Mouse (Mus musculus) heart, embryonic 15.5 days (tissue): Measurements from ENCODE around the gene Zfr. TPM values are rescaled to one million over a fixed set of nuclear protein-coding genes. Genes with fewer than 3 reads are reported as not detected.

Experiments
- ATAC-seq: fragments of 200-750 bp; cut with Nextera tagmentation; replicated peaks from 2 replicates; pipeline ENCODE4 v1.8.0; 2017; ENCODE audit warnings: low read depth, moderate TSS enrichment; ENCODE audit not compliant: insufficient number of reproducible peaks, insufficient read depth, low FRiP score
- H3K27ac ChIP-seq: fragments of 300-500 bp; sonication (generic); 2 replicates; pipeline ENCODE4 v1.5.1; 2015; ENCODE audit warnings: mild to moderate bottlenecking, inconsistent platforms
- H3K27me3 ChIP-seq: fragments of 300-500 bp; sonication (generic); 2 replicates; pipeline ENCODE4 v1.6.1; 2015; ENCODE audit warnings: inconsistent platforms
- H3K36me3 ChIP-seq: fragments of 300-500 bp; sonication (generic); 2 replicates; pipeline ENCODE4 v1.6.1; 2015; ENCODE audit warnings: mild to moderate bottlenecking, inconsistent platforms
- H3K4me1 ChIP-seq: fragments of 300-500 bp; sonication (generic); replicated peaks from 2 replicates; pipeline ENCODE4 v1.6.1; 2015; ENCODE audit warnings: inconsistent platforms
- H3K4me2 ChIP-seq: fragments of 300-500 bp; sonication (generic); 2 replicates; pipeline ENCODE4 v1.6.1; 2015; ENCODE audit warnings: inconsistent platforms, mild to moderate bottlenecking, moderate library complexity
- H3K4me3 ChIP-seq: fragments of 300-500 bp; sonication (generic); 2 replicates; pipeline ENCODE4 v1.5.1; 2015; ENCODE audit warnings: mild to moderate bottlenecking, inconsistent platforms
- H3K9ac ChIP-seq: fragments of 300-500 bp; sonication (generic); 2 replicates; pipeline ENCODE4 v1.6.1; 2015; ENCODE audit warnings: mild to moderate bottlenecking, inconsistent platforms
- H3K9me3 ChIP-seq: fragments of 300-500 bp; sonication (generic); replicated peaks from 2 replicates; pipeline ENCODE4 v1.6.1; 2016; ENCODE audit warnings: inconsistent platforms
- WGBS: fragments of 180-500 bp; shearing (Covaris S2); methylation state at CpG from one replicate; pipeline ENCODE4 v1.1.7; 2015; ENCODE audit warnings: mixed read lengths; 5-methylcytosine and 5-hydroxymethylcytosine counted together
- polyA plus RNA-seq: library from polyadenylated mRNA; unstranded; fragments of >200 nt; fragmentation: Nextera tagmentation; extraction: Ambion mirVana; gene quantifications from 2 replicates; pipeline ENCODE4 v1.2.1, GENCODE M21; 2015

Zfr gene
- polyA plus RNA-seq, 1 experiment from 2014 or later: 79.7 TPM

DNA sequence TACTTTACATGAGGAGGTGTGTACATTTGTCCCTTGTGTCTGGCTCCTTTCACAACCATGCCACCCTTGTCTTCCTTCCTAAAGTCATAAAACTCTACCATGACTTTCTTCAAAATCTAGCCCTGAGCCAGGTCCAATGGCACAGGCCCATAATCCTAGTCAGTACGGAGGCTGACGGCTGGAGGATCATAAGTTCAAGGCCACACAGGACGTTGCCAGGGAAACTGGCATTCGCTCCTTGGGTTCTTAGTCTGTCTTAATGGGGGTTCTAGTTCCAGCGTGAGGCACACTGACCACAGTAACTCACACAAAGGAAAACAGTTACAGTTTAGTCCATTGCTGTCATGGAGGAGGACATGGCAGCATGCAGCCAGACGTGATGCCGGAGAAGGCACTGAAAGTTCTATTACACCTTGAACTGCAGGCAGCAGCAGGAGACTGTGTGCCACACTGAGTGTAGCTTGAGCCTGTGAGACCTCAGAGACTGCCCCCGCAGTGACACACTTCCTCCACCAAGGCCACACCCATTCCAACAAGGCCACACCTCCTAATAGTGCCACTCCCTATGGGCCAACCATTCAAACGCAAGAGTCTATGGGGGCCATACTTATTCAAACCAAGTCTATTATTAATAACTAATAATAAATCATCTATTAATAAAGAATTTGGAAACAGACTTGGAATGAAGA lies 26.5 kb upstream of the Zfr start:
- Histone ChIP-seq H3K36me3 (no peaks in the 10 kb centered on the region), H3K9ac (no peak overlapping the region), H3K4me1 (no peaks in the 10 kb centered on the region), H3K27me3 (no peaks in the 10 kb centered on the region), H3K4me2 (no peak overlapping the region), H3K9me3 (no peaks in the 10 kb centered on the region), H3K4me3 (no peak overlapping the region), H3K27ac (no peak overlapping the region)
- WGBS: 84% methylated on average over 9 of the region's 9 CpGs
- no peak for ATAC-seq

DNA sequence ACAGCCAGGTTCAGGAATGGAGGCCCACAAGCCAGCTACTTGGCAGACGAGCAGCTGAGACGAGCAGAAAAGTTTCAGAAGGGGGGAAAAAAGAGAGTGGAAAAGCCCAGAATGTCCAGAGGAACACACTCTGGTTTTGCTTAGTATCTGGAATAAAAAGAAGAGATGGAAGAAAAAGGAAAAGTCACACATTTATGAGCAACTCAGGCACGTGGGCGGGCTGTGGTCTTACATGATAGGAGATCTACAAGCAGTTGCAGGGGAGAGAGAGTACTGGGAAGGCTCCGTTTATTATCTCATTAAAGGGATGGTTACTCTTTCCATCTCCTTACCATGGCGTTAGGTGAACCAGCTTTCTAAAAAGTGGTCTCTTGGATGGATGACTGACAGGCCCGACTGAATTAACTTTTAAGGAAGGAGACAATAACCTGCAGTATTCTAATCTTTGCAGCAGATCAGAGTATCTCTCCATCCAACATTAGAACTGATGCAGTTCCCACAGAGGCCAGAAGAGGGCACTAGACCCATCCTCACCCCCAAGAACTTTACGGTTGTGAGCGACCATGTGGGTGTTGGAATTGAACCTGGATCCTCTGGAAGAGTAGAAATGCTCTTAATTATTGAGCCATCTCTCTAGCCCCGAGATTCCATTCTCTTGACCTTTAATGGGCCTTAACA lies 25.7 kb upstream of the Zfr start:
- no peak overlapping the region for H3K9ac ChIP-seq
- no peak for ATAC-seq
- H3K36me3 ChIP-seq: no peaks in the 10 kb centered on the region
- H3K27ac ChIP-seq: no peak overlapping the region
- no peaks in the 10 kb centered on the region for H3K27me3 ChIP-seq
- no peaks in the 10 kb centered on the region for H3K9me3 ChIP-seq
- H3K4me3 ChIP-seq: no peak overlapping the region
- no peaks in the 10 kb centered on the region for H3K4me1 ChIP-seq
- no peak overlapping the region for H3K4me2 ChIP-seq
- 63% methylated on average over 10 of the region's 10 CpGs for WGBS

DNA sequence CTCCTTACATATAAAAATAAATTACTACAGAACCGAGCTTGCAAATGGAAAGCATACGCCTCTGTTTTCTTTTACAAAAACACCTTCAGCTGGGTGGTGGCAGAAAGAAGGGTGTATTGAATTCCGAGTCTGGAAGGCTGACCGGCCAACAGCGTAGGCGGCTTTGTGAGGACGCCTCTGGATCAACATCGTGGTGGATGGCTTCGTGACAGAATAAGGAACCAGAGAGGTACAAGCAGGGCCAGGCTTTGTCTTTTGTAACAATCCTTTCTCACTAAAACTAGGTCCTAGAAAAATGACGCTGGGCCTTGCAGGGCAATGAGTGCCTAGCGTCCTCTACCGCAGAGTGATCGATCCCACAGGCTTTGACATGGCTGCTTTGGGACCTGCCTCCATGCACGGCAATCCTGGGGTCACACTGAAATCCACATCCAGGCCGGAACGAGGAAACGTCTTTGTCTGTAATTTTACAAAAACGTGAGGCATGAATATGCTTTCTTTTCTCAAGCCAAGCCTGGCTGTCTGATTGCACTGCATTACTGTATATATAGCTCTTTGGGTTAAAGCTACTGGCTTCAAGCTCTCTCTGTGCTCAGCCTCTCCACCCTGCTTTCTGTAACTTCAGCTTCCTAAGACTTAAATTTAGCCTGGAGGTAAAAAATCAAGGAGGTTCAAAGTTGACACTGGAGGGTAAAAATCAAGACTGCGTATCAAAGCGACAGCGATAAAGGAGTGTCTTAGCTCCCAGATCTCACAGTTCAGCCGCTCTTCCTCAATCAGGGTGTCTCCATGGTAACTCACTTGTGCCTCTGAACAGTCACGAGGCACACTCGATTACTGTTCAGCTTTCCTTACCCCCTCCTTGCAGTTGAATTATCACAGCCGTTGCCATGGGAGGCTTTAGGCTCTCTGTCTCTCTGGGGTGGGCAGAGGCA lies 24.3 kb upstream of the Zfr start:
- Histone ChIP-seq H3K4me1 (no peaks in the 10 kb centered on the region), H3K4me2 (no peak overlapping the region), H3K27ac (no peak overlapping the region), H3K9ac (no peak overlapping the region), H3K9me3 (no peaks in the 10 kb centered on the region; the same call in 1 of the 2 replicates), H3K36me3 (no peaks in the 10 kb centered on the region), H3K27me3 (no peaks in the 10 kb centered on the region), H3K4me3 (no peak overlapping the region)
- ATAC-seq: no peak
- 82% methylated on average over 25 of the region's 25 CpGs for WGBS

DNA sequence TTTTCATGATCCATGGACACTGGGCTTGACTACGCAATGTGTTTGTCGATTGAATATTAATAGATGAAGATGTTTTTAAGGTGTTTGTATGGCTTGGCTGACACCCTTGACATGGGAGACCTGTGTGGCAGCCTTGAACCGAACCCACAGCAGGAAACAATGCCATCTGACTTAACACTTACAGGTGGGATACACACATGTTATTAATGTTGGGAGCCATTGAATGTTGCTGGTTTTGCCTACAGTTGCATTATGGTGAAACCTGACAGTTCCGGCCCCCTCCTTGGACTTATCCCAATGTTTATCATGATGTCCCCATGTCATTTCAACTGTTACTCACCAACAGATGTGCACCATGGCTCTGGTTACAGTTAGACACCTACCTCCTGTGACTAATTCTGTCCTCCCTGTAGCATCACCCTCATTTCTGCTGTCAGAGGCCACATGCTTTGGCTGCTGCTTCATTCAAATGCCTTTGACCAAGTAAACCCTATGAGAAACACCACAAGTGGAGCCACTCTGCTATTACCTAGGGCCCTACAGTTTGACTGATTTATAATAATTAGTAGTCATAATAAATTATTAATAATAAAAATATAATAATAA lies 23.6 kb upstream of the Zfr start:
- H3K4me2 ChIP-seq: no peak overlapping the region
- H3K27me3 ChIP-seq: no peaks in the 10 kb centered on the region
- no peaks in the 10 kb centered on the region; the same call in 1 of the 2 replicates for H3K9me3 ChIP-seq
- 88% methylated on average over 4 of the region's 4 CpGs for WGBS
- H3K27ac ChIP-seq: no peak overlapping the region
- no peak overlapping the region for H3K9ac ChIP-seq
- no peaks in the 10 kb centered on the region for H3K36me3 ChIP-seq
- no peak overlapping the region for H3K4me3 ChIP-seq
- no peaks in the 10 kb centered on the region for H3K4me1 ChIP-seq
- ATAC-seq: no peak

DNA sequence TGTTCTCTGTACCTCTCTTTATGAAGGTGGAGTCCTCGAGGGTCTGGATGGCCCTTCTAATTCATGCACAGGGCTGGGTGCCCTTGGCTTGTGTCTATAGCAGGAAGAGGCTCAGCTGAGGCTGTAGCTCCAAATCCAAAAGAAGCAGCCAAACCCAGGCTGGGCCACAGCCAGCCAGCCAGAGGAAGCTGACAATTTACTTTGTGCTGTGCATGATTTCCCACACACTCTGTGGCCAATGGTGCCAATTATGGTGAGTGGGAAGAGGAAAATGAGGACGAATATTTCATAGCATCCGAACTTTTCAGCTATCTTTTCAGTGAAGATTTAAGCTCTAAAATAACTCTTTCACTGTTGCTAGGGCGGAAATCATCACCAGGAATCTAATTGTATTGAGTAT lies 21.2 kb upstream of the Zfr start:
- Histone ChIP-seq H3K9me3 (no peaks in the 10 kb centered on the region; the same call in 1 of the 2 replicates), H3K36me3 (no peaks in the 10 kb centered on the region), H3K4me3 (no peak overlapping the region), H3K27me3 (no peaks in the 10 kb centered on the region), H3K27ac (no peak overlapping the region), H3K4me1 (no peaks in the 10 kb centered on the region), H3K4me2 (no peak overlapping the region), H3K9ac (no peak overlapping the region)
- ATAC-seq: no peak
- 74% methylated on average over 4 of the region's 4 CpGs for WGBS

DNA sequence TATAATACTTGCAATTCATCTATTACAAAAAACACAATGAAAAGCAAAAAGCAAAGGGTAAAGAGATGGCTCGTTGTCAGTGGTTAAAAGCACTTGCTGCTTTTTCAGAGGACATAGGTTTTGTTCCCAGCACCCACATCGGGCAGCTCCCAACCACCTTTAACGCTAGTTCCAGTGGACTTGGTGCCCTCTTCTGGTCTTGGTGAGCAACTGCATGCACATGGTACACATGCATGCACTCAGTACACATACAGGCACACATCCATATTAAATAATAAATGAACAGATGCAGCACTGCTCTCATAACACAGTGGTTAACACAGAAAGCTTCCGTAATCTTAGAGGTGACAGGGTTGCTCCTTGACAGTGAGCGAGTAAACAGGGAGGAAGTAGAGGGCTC lies 20.3 kb upstream of the Zfr start:
- WGBS: 83% methylated on average over 5 of the region's 5 CpGs
- H3K4me3 ChIP-seq: no peak overlapping the region
- no peaks in the 10 kb centered on the region for H3K27me3 ChIP-seq

DNA sequence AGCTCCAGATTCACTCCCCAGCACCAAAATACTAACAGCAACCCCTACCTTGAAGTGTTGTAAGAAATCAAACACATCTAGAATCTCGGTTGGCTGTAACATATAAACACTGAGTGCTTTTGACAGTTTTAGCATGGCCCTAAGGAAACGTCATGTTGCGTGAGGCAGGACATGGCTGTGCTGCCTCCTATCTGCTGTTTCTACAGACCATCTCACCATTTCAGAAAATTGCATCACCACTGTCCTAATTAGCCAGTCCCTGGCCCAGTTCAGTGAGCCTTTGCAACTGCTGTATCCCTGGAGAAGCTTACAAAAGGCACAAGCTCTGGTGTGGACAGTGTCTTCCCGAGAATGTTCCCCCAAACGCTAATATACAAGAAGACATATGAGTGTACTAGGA lies 16.7 kb upstream of the Zfr start:
- Histone ChIP-seq H3K36me3 (no peaks in the 10 kb centered on the region), H3K27ac (no peak overlapping the region), H3K27me3 (no peaks in the 10 kb centered on the region), H3K4me3 (no peak overlapping the region), H3K9me3 (no peaks in the 10 kb centered on the region; the same call in 1 of the 2 replicates), H3K4me2 (no peak overlapping the region), H3K9ac (no peak overlapping the region), H3K4me1 (no peaks in the 10 kb centered on the region; the same call in 1 of the 2 replicates)
- ATAC-seq: no peak
- 69% methylated on average over 5 of the region's 5 CpGs for WGBS

More for the DNA sequence above, 20.3 kb upstream of the Zfr start:
- no peak overlapping the region for H3K27ac ChIP-seq
- no peaks in the 10 kb centered on the region for H3K36me3 ChIP-seq
- H3K9ac ChIP-seq: no peak overlapping the region
- H3K4me1 ChIP-seq: no peaks in the 10 kb centered on the region
- ATAC-seq: no peak
- no peak overlapping the region for H3K4me2 ChIP-seq
- H3K9me3 ChIP-seq: no peaks in the 10 kb centered on the region; the same call in 1 of the 2 replicates

DNA sequence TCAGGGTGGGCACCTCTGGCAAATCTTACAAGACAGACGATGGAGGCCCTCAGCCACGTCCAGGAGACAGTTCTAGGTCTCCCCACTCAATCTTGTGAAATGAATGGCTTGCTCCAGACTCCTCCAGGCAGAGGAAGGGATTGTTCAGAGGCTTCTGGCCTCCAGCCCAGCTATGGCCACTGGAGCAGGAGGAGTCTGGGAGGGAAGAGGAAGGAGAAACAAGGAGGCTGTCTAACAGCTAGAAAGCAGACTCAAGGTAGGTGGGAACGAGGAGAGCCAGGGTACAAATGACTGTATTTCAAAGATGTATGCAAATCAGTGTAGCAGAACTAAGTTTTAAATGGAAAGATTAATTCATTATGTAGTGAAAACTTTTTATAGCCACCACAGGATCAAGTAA lies 13.9 kb upstream of the Zfr start:
- Histone ChIP-seq H3K9ac (no peak overlapping the region), H3K9me3 (no peaks in the 10 kb centered on the region), H3K4me1 (no peaks in the 10 kb centered on the region; the same call in 1 of the 2 replicates), H3K4me3 (no peak overlapping the region), H3K27me3 (no peaks in the 10 kb centered on the region), H3K27ac (no peak overlapping the region), H3K36me3 (no peaks in the 10 kb centered on the region), H3K4me2 (no peak overlapping the region)
- no peak for ATAC-seq
- 47% methylated on average over 3 of the region's 3 CpGs for WGBS

DNA sequence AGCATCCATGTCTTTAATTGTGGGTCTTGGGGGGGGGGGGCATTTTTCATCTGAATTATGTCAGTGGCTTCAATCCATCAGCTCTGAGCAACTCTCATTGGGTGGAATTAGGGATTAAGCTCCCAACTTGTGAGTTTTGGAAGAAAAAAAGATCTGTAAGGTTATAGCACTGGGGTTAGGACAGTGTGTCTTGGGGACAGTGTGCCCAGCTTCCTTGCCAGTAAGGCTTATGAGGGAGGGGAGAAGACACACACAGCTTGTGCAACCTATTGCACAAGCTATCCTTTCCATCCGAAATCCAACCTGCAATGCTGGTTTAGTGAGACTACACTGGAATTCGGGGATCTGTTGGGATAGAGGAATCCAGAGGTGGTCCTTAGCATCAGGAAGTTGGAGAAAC lies 12.8 kb upstream of the Zfr start:
- no peaks in the 10 kb centered on the region for H3K27me3 ChIP-seq
- H3K4me1 ChIP-seq: peaks cover 4% of the 10 kb centered on the region; the same call in 1 of the 2 replicates
- H3K4me2 ChIP-seq: no peak overlapping the region
- no peak for ATAC-seq
- H3K27ac ChIP-seq: no peak overlapping the region
- no peak overlapping the region for H3K9ac ChIP-seq
- H3K9me3 ChIP-seq: no peaks in the 10 kb centered on the region
- H3K4me3 ChIP-seq: no peak overlapping the region
- no peaks in the 10 kb centered on the region for H3K36me3 ChIP-seq
- WGBS: 76% methylated on average over 2 of the region's 2 CpGs

DNA sequence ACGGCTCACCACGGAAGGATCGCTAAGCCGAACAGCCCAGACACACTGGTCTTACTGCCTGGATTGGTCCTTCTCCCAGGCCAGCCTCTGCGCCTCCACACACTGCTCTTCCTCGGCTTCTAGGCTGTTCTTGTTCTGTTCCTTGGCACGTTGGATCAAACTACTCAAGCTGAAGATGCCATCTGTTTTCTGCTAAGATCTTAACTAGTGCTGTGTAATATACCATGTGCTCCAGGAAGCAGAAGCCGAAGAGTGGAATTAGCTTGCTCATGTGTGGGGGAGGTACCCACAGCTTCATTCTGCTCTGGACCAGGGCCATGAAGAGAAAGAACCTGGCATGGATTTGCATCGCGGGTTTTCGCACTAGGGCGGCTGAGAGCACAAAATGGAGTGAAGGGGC lies 11.2 kb upstream of the Zfr start:
- 86% methylated on average over 12 of the region's 12 CpGs for WGBS
- Histone ChIP-seq H3K4me2 (no peak overlapping the region), H3K27ac (no peak overlapping the region), H3K36me3 (no peaks in the 10 kb centered on the region), H3K4me1 (peaks cover 13% of the 10 kb centered on the region), H3K9me3 (no peaks in the 10 kb centered on the region), H3K27me3 (no peaks in the 10 kb centered on the region), H3K9ac (no peak overlapping the region), H3K4me3 (no peak overlapping the region)
- no peak for ATAC-seq

DNA sequence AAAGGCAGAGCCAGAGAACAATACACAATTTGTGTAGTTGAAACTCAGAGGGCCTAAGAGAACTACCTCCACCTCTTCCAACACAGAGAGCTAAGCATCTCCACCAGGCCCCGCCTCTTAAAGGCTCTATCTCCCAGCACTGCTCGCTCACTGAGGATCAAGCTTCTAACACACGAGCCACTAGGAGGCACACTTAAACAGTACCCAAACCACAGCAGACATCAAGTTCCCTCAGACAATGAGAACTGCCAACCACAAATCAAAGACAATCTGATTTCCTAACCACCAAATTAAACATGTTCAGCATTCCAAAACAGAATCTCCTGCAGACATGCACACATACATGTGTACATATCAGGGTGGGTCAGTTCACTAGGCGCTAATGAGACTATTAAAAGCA lies 9.4 kb upstream of the Zfr start:
- Histone ChIP-seq H3K4me3 (no peak overlapping the region), H3K9me3 (no peaks in the 10 kb centered on the region), H3K9ac (no peak overlapping the region), H3K27ac (no peak overlapping the region), H3K4me2 (no peak overlapping the region), H3K4me1 (peaks cover 19% of the 10 kb centered on the region), H3K36me3 (no peaks in the 10 kb centered on the region), H3K27me3 (no peaks in the 10 kb centered on the region)
- WGBS: 73% methylated on average over 4 of the region's 4 CpGs
- ATAC-seq: no peak
